Mouse (Mus musculus): Measurements from ENCODE around the gene Crmp1. TPM values are rescaled to one million over a fixed set of nuclear protein-coding genes. Genes with fewer than 3 reads are reported as not detected.

The Crmp1 gene
- polyA plus RNA-seq, 1 experiment from 2014 or later, result 15.6 TPM

DNA sequence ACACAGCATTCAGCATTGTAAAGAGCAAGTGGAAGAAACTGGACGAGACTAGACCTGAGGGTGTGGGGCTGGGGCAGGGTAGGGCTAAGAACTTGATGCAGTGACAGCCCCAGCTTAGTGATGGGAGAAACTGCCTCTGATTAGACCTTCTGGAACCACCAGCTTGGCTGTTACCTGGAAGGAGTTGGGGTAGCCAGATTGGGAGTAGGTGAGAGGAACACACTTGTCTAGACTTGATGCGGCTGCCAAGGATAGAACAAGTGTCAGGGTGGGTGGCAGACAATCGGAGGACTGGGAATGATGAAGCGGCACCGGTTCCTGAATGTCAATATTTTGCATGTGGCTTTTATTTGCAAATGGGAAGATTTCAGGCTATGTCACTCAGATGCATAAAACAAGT lies 21.2 kb upstream of the Crmp1 start:
- no peaks in the 10 kb centered on the region for H3K9me3 ChIP-seq (ENCODE audit: low read depth, low read length)
- no peak overlapping the region for H3K4me3 ChIP-seq (ENCODE audit: low read depth, low read length)
- TF ChIP-seq CTCF (IDR thresholded peaks at IDR 0.05; ENCODE audit: low read depth), result no peak
- no peak overlapping the region for H3K27ac ChIP-seq (ENCODE audit: low read depth)
- no peak for ATAC-seq (ENCODE audit: insufficient read depth)
- no peak for DNase-seq
- no peak overlapping the region for H3K4me2 ChIP-seq
- H3K36me3 ChIP-seq (ENCODE audit: insufficient read depth), result no peaks in the 10 kb centered on the region
- H3K4me1 ChIP-seq (ENCODE audit: insufficient read depth), result no peaks in the 10 kb centered on the region
- no peak overlapping the region for H3K9ac ChIP-seq
- H3K27me3 ChIP-seq (ENCODE audit: insufficient read depth, low read length), result no peaks in the 10 kb centered on the region
- WGBS, result 80% methylated on average over 5 of the region's 5 CpGs

DNA sequence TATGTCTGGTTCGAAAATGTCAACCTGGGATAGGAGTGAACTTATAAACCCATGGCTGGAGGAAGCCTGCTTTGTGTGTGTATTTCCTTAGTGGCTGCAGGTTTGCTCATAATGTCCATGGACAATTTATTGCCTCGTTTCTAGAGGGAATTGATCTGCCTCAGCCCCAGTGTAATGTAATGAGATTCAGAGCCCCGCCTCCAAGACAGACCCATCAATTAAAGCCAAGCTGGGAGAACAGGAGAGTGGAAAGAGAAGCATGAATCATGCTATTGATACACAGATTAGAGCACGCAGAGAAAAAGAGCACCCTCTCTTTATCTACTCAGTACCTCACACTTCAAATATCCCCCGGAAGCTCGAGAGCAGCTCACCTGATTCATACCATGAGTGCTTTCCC lies 20.2 kb upstream of the Crmp1 start:
- H3K4me1 ChIP-seq (ENCODE audit: insufficient read depth), result no peaks in the 10 kb centered on the region
- no peaks in the 10 kb centered on the region for H3K9me3 ChIP-seq (ENCODE audit: low read depth, low read length)
- 56% methylated on average over 6 of the region's 6 CpGs for WGBS
- H3K4me2 ChIP-seq, result no peak overlapping the region
- no peak overlapping the region for H3K9ac ChIP-seq
- H3K27ac ChIP-seq (ENCODE audit: low read depth), result no peak overlapping the region
- ATAC-seq (ENCODE audit: insufficient read depth) (no peak), DNase-seq (no peak)
- no peak overlapping the region for H3K4me3 ChIP-seq (ENCODE audit: low read depth, low read length)
- TF ChIP-seq CTCF (IDR thresholded peaks at IDR 0.05; ENCODE audit: low read depth), result no peak
- no peaks in the 10 kb centered on the region for H3K36me3 ChIP-seq (ENCODE audit: insufficient read depth)
- no peaks in the 10 kb centered on the region for H3K27me3 ChIP-seq (ENCODE audit: insufficient read depth, low read length)

DNA sequence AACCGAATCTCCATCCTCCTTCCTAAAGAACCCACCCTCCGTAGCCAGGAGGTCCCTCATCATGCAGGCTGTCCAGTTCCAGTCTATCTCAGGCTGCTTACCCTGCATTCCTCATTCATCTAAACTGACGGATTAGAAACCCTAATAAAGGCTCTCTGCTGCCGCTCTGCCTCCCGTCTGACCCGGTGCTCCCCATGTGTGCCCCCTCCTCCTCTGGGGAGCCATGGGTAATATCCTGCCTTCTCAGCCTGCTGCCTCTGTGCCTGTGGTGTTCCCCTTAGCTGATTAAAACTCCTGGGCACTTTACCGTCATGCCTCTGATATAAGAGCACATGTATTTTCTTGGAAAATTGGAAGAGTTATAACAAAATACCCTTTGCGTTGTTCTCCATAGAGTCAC lies 19.4 kb upstream of the Crmp1 start:
- H3K27me3 ChIP-seq (ENCODE audit: insufficient read depth, low read length), result no peaks in the 10 kb centered on the region
- no peak for ATAC-seq (ENCODE audit: insufficient read depth)
- 66% methylated on average over 8 of the region's 8 CpGs for WGBS

DNA sequence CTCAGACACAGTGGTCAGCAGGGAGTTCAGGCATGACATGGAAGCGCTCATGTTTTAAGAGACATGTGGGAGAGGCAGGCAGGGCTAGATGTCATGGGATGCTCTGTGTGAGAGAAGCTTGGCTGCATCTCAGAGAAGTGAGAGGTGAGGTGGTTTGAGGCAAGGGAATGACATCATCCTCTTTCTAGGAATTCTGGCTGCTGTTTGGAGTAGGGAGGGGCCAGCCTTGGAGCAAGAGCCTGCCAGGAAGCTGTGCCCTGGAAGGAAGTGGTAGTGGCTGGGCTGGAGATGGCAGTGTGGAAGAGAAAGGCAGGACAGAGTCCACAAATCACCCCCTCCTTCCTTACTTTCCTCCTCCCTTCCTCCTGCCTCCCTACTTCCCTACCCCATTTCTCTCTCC lies 16.0 kb upstream of the Crmp1 start:
- Histone ChIP-seq H3K4me3 (ENCODE audit: low read depth, low read length) (no peak overlapping the region), H3K9ac (no peak overlapping the region), H3K4me1 (ENCODE audit: insufficient read depth) (no peaks in the 10 kb centered on the region), H3K36me3 (ENCODE audit: insufficient read depth) (no peaks in the 10 kb centered on the region), H3K27ac (ENCODE audit: low read depth) (no peak overlapping the region), H3K27me3 (ENCODE audit: insufficient read depth, low read length) (no peaks in the 10 kb centered on the region), H3K4me2 (no peak overlapping the region), H3K9me3 (ENCODE audit: low read depth, low read length) (no peaks in the 10 kb centered on the region)
- no peak for TF ChIP-seq CTCF (IDR thresholded peaks at IDR 0.05; ENCODE audit: low read depth)
- 78% methylated on average over 1 of the region's 1 CpGs for WGBS
- DNase-seq, result no peak
- no peak for ATAC-seq (ENCODE audit: insufficient read depth)

More for the DNA sequence above, 19.4 kb upstream of the Crmp1 start:
- Histone ChIP-seq H3K9ac (no peak overlapping the region), H3K4me1 (ENCODE audit: insufficient read depth) (no peaks in the 10 kb centered on the region), H3K4me3 (ENCODE audit: low read depth, low read length) (no peak overlapping the region), H3K9me3 (ENCODE audit: low read depth, low read length) (no peaks in the 10 kb centered on the region), H3K4me2 (no peak overlapping the region), H3K27ac (ENCODE audit: low read depth) (no peak overlapping the region), H3K36me3 (ENCODE audit: insufficient read depth) (no peaks in the 10 kb centered on the region)
- no peak for TF ChIP-seq CTCF (IDR thresholded peaks at IDR 0.05; ENCODE audit: low read depth)
- DNase-seq, result no peak

DNA sequence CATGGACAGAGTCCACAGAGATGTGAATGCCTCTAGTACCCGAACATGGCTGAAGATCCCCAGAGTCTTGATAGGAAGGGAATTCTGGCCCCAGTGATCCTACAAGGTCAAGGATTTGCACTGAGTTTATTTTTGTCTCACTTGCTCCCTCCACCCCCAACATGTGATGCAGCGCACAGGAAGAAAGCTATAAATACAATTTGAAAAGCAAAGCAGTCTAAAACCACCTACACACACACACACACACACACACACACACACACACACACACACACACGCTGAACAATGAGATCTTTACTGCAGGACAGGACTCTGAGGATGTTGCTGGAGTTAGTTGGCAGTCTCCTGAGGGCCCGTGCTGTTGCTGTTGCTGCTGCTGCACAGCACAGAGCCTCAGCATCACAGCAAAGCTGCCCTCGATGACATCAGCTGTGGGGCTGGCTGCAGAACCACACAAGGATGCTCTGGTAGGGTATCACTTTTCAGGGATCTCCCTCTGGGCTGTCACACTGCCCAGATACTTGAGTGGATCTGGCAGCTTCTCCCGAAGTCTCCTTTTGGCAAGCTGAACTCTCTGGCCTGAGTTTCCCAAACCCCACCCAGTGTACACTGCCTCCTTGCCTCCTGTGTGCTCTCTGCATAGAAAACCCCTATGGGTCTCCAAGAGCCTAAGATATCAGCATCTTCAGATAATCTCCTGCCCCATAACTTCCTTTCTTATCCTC lies 13.6 kb upstream of the Crmp1 start:
- DNase-seq, result no peak
- TF ChIP-seq CTCF (IDR thresholded peaks at IDR 0.05; ENCODE audit: low read depth), result no peak
- Histone ChIP-seq H3K4me2 (no peak overlapping the region), H3K4me3 (ENCODE audit: low read depth, low read length) (no peak overlapping the region), H3K4me1 (ENCODE audit: insufficient read depth) (no peaks in the 10 kb centered on the region), H3K9ac (no peak overlapping the region), H3K27me3 (ENCODE audit: insufficient read depth, low read length) (no peaks in the 10 kb centered on the region), H3K27ac (ENCODE audit: low read depth) (no peak overlapping the region), H3K36me3 (ENCODE audit: insufficient read depth) (no peaks in the 10 kb centered on the region), H3K9me3 (ENCODE audit: low read depth, low read length) (no peaks in the 10 kb centered on the region)
- ATAC-seq (ENCODE audit: insufficient read depth), result no peak
- 46% methylated on average over 6 of the region's 6 CpGs for WGBS

DNA sequence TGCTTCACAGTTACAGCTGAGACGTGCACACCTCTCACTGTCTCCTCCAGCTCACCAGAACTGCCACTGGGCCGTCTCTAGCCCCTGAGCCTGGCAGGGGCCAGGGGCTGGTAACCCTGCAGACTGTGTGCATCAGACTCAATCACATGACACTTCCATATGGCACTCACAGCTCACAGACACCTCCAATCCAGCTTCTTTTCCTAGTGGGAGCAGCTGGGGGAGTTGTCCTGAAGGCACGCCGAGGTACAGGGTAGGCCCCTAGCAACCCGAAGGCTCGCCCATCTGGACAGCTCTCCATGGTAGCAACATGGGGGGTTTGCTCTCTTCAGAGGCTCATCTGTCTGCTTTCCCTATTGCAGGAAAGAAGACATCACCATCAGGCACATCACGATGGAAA lies 12.8 kb upstream of the Crmp1 start:
- DNase-seq (no peak), ATAC-seq (ENCODE audit: insufficient read depth) (no peak)
- no peaks in the 10 kb centered on the region for H3K9me3 ChIP-seq (ENCODE audit: low read depth, low read length)
- TF ChIP-seq CTCF (IDR thresholded peaks at IDR 0.05; ENCODE audit: low read depth), result no peak
- H3K4me3 ChIP-seq (ENCODE audit: low read depth, low read length), result no peak overlapping the region
- no peak overlapping the region for H3K27ac ChIP-seq (ENCODE audit: low read depth)
- H3K9ac ChIP-seq, result no peak overlapping the region
- H3K36me3 ChIP-seq (ENCODE audit: insufficient read depth), result no peaks in the 10 kb centered on the region
- H3K27me3 ChIP-seq (ENCODE audit: insufficient read depth, low read length), result no peaks in the 10 kb centered on the region
- WGBS, result 60% methylated on average over 7 of the region's 7 CpGs
- no peak overlapping the region for H3K4me2 ChIP-seq
- H3K4me1 ChIP-seq (ENCODE audit: insufficient read depth), result no peaks in the 10 kb centered on the region

DNA sequence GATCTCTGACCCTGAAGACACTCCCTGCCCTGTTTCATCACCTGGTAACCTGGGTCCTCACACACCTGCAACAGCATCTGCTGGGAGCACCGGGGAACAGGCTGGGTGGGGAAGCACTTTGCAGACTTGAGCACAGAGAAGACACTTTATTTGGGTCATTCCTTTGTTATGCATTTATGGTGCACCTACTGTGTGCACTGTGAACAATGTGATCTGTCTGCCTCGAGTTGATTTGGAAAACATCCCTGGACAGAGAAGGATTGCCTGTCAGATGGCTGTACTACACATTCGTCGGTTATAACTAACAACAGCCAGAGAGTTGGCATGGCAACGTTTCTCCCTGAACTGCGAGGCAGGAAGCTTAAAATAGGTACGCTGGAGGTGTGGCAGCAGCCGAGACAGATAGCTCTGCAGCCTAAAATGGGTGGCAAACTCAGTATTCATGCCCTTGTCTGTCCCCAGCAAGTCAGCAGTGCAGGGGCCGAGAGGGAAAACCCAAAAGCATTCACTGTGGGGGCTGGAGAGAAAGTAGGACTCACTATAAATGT lies 8.7 kb upstream of the Crmp1 start:
- no peak for TF ChIP-seq CTCF (IDR thresholded peaks at IDR 0.05; ENCODE audit: low read depth)
- no peaks in the 10 kb centered on the region for H3K4me1 ChIP-seq (ENCODE audit: insufficient read depth)
- no peak overlapping the region for H3K9ac ChIP-seq
- no peak overlapping the region for H3K4me3 ChIP-seq (ENCODE audit: low read depth, low read length)
- WGBS, result 31% methylated on average over 9 of the region's 9 CpGs
- no peaks in the 10 kb centered on the region for H3K9me3 ChIP-seq (ENCODE audit: low read depth, low read length)
- no peak overlapping the region for H3K27ac ChIP-seq (ENCODE audit: low read depth)
- no peak for ATAC-seq (ENCODE audit: insufficient read depth)
- no peak for DNase-seq
- H3K4me2 ChIP-seq, result no peak overlapping the region
- 0 out of 2 replicates have a peak, but pooled peaks cover 3% of the 10 kb centered on the region for H3K27me3 ChIP-seq (ENCODE audit: insufficient read depth, low read length)
- H3K36me3 ChIP-seq (ENCODE audit: insufficient read depth), result no peaks in the 10 kb centered on the region

All from lung, embryonic 14.5 days (tissue).